Mouse (Mus musculus) heart, postnatal 0 days (tissue): ENCODE measurements around the gene Rnaseh1.

Source experiments
- CTCF ChIP-seq: IDR thresholded peaks from 2 replicates; pipeline ENCODE4 v1.5.1; 2016; ENCODE audit warnings: antibody characterized with exemption, control low read depth, low read depth
- EP300 ChIP-seq: IDR thresholded peaks from 2 replicates; pipeline ENCODE4 v1.6.1; 2016; ENCODE audit warnings: antibody characterized with exemption, low read depth

DNA sequence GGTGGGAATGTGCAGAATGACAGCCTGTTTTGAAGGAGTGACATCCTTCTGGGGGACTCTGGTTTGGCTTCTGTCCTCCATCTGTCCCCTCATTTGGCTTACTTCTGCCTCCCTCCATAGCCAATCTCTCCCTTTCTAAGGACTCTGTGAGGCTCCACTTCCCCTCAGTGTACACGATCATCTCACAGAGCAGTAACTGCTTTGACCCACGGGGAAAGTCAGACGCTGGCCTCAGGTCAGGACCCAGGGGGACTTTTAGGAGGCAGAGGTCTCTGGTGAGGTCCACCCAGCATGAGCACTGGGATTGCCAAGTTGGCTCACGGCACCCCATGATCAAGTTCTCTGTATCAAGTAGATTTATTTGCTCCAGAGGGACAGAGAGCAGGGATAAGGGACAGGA is 58.8 kb downstream of the Rnaseh1 start:
- no peak for TF ChIP-seq CTCF
- no peak for TF ChIP-seq EP300
